Mouse (Mus musculus): ENCODE data around the gene Ptpn20. TPM values are rescaled to one million over a fixed set of nuclear protein-coding genes. Genes with fewer than 3 reads are reported as not detected.

Gene Ptpn20
- polyA plus RNA-seq, 1 experiment from 2014 or later: 0.05 TPM

DNA sequence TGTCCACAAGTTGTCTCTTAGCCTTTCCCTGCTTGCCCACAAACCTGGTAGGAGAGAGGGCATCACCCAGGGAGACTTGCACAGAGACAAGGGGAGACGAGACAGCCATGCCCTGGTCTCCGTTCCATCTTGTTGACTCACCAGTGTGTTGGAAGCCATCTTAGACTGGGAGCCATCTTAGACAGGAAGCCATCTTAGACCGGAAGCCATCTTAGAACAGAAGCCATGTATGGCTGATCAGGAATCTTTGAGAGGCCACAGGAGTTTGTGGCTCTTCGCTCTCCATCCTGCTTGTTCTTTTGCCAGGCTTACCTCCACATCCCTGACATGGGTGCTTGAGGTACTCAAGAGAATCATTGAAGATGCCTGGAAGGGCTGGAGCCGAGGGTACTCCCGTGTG, 89.0 kb downstream of the Ptpn20 start:
- Histone ChIP-seq H3K27me3 (no peaks in the 10 kb centered on the region), H3K4me3 (replicated peaks) (no peak overlapping the region), H3K4me1 (replicated peaks) (no peaks in the 10 kb centered on the region), H3K9me3 (replicated peaks) (no peaks in the 10 kb centered on the region), H3K27ac (replicated peaks) (no peak overlapping the region), H3K9ac (no peak overlapping the region), H3K4me2 (no peak overlapping the region), H3K36me3 (replicated peaks) (no peaks in the 10 kb centered on the region)
- WGBS (ENCODE audit: insufficient replicate concordance): 75% methylated on average over 6 of the region's 6 CpGs
- no peak for ATAC-seq (ENCODE audit: insufficient read depth)

- no peaks in the 10 kb centered on the region for H3K36me3 ChIP-seq (replicated peaks)
- H3K9ac ChIP-seq: no peak overlapping the region
- H3K4me2 ChIP-seq: no peak overlapping the region
- no peak overlapping the region for H3K4me3 ChIP-seq (replicated peaks)
- 54% methylated on average over 3 of the region's 3 CpGs for WGBS (ENCODE audit: insufficient replicate concordance)
- H3K4me1 ChIP-seq (replicated peaks): no peaks in the 10 kb centered on the region
- ATAC-seq (ENCODE audit: insufficient read depth): no peak
- no peaks in the 10 kb centered on the region for H3K9me3 ChIP-seq (replicated peaks)
- H3K27ac ChIP-seq (replicated peaks): no peak overlapping the region
- no peaks in the 10 kb centered on the region for H3K27me3 ChIP-seq
These were observed 89.7 kb downstream of the Ptpn20 start for GRCm38 (mm10) chr14:33678740-33679139.

DNA sequence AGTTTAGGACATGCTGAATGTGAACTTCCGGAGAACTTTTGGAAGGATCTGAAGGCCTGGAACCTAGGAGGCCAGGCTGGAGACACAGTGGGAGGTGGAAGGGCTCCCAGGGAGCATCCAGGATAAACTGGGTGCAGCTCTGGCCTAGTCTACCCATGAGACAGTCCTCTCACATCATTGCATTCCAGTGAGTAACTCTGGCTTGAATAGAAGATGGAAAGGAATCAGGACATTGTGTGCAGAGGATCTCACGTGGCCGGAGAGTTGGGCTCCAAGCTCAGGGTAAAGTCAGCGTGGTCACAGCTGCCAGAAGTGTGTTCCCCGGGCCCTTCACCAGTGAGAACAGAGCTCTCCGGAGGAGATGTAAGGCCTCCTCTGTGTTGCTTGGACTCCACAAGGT, 91.6 kb downstream of the Ptpn20 start:
- Histone ChIP-seq H3K36me3 (replicated peaks) (no peaks in the 10 kb centered on the region), H3K4me3 (replicated peaks) (no peak overlapping the region), H3K4me2 (no peak overlapping the region), H3K9me3 (replicated peaks) (no peaks in the 10 kb centered on the region), H3K27me3 (no peaks in the 10 kb centered on the region), H3K27ac (replicated peaks) (no peak overlapping the region), H3K4me1 (replicated peaks) (no peaks in the 10 kb centered on the region), H3K9ac (no peak overlapping the region)
- WGBS (ENCODE audit: insufficient replicate concordance): 75% methylated on average over 6 of the region's 6 CpGs
- no peak for ATAC-seq (ENCODE audit: insufficient read depth)

DNA sequence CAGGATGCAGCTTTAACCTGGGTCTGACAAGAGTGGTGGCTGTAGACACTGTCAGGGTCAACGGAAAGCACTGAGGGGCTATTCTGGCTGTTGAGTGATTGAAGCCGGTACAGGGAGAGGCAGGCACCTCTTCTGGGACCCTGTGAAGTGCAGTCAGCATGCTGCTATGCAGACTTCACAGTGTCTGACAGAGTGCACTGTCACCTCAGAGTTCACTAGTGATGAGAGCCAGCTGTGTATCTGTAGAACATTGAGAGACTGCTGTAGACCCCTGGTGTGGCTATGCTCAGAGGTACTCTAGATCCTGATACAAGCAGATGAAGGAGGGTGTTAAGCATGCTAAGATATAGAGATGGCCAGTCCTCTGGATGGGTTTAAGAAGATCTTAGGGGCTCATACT, 93.8 kb downstream of the Ptpn20 start:
- Histone ChIP-seq H3K9ac (no peak overlapping the region), H3K4me1 (replicated peaks) (no peaks in the 10 kb centered on the region), H3K4me3 (replicated peaks) (no peak overlapping the region), H3K27me3 (no peaks in the 10 kb centered on the region), H3K4me2 (no peak overlapping the region), H3K27ac (replicated peaks) (no peak overlapping the region), H3K9me3 (replicated peaks) (no peaks in the 10 kb centered on the region), H3K36me3 (replicated peaks) (no peaks in the 10 kb centered on the region)
- ATAC-seq (ENCODE audit: insufficient read depth): no peak
- WGBS (ENCODE audit: insufficient replicate concordance): 80% methylated on average over 2 of the region's 2 CpGs

DNA sequence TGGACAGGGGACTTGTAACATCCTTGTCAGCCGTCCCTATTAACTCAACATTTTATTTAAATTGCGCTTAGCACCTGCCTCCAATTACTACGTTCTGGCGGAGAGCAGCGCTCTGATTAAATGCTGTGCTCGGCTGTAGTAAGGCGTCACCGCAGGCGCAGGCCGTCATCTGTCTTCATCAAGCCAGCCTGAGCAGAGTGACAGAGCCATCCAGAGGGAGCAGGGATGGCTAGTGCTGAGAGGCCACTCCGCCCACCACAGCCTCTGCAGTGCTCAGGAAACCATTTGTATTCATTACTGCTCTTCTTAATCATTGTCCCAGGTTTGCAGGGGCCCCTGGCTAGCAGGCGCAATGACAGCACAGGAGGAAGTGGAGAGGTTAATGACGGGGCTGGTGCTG, 94.7 kb downstream of the Ptpn20 start:
- ATAC-seq (ENCODE audit: insufficient read depth): no peak
- no peak overlapping the region for H3K9ac ChIP-seq
- no peak overlapping the region for H3K4me2 ChIP-seq
- no peaks in the 10 kb centered on the region for H3K36me3 ChIP-seq (replicated peaks)
- no peak overlapping the region for H3K4me3 ChIP-seq (replicated peaks)
- H3K27ac ChIP-seq (replicated peaks): no peak overlapping the region
- H3K9me3 ChIP-seq (replicated peaks): no peaks in the 10 kb centered on the region
- no peaks in the 10 kb centered on the region for H3K27me3 ChIP-seq
- H3K4me1 ChIP-seq (replicated peaks): no peaks in the 10 kb centered on the region
- 22% methylated on average over 13 of the region's 13 CpGs for WGBS (ENCODE audit: insufficient replicate concordance)

DNA sequence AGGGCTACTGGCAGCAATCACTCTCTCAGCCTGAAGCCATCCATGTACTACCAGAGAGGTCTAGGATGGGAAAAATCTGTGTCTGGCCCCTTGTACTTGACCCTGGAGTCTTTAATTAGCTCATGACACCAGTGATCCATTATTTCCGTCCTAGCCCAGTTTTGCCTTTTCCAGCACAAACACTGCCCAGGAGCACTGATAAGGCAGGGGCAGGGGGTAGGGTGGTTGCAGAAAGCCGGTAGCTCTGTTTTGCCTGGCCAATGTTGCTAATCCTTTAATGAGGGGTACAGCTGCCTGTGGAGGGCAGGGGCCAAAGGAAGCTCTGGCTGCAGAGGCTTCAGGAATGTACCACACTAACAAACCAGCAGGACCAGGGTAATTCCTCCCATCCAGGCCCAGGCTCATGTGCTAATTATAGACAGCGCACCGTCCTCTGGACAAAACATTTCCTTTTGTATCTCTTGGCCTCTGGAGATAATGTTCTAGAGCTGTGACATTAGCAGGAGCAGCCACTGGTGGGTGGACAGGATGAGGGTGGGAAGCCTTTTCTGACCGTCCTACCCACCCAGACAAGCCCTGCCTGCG, 98.5 kb downstream of the Ptpn20 start:
- Histone ChIP-seq H3K9ac (no peak overlapping the region), H3K9me3 (replicated peaks) (no peaks in the 10 kb centered on the region), H3K27ac (replicated peaks) (no peak overlapping the region), H3K36me3 (replicated peaks) (no peaks in the 10 kb centered on the region), H3K4me1 (replicated peaks) (no peaks in the 10 kb centered on the region), H3K4me3 (replicated peaks) (no peak overlapping the region), H3K27me3 (no peaks in the 10 kb centered on the region), H3K4me2 (no peak overlapping the region)
- ATAC-seq (ENCODE audit: insufficient read depth): peak; percentile 54
- 29% methylated on average over 6 of the region's 6 CpGs for WGBS (ENCODE audit: insufficient replicate concordance)

DNA sequence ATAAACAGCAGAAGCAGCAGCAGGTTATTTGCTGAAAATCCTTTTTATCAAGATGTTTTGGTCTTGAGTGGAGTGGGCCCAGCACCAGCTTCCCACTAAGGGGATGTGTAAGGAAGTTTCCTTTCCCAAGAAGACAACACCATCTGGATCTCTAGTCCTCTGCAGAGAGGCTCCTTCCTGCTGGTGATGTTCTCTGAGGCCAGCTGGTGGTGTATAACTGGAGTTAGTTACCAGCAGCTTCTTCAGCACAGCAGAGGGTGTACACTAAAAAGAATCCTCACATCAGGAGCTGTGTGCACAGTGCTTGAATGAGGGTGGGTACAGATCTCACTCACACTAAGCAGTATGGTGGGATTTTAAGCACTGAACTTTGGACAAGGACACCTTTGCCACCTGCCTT, 100.0 kb downstream of the Ptpn20 start:
- Histone ChIP-seq H3K4me1 (replicated peaks) (no peaks in the 10 kb centered on the region), H3K36me3 (replicated peaks) (no peaks in the 10 kb centered on the region), H3K27ac (replicated peaks) (no peak overlapping the region), H3K9me3 (replicated peaks) (no peaks in the 10 kb centered on the region), H3K9ac (no peak overlapping the region), H3K4me3 (replicated peaks) (no peak overlapping the region), H3K4me2 (no peak overlapping the region), H3K27me3 (no peaks in the 10 kb centered on the region)
- no peak for ATAC-seq (ENCODE audit: insufficient read depth)

Other genes with a start within 250 kb of the Ptpn20 start
- gene Mapk8, start 142.0 kb upstream of the Ptpn20 start, polyA plus RNA-seq (2015; fragmentation: Nextera tagmentation; extraction: Ambion mirVana): 3.4 and 3.7 TPM in 2 replicates
- gene Frmpd2, start 117.5 kb upstream of the Ptpn20 start, polyA plus RNA-seq (2015; fragmentation: Nextera tagmentation; extraction: Ambion mirVana): not detected in 2 replicates

Data from liver, embryonic 15.5 days (tissue).